Mouse (Mus musculus) kidney, adult 2 months (tissue): ENCODE data around the gene Vmn2r7.
"Not testable (repeated sequence)": the region's sequence is repeated elsewhere in the genome, so short reads cannot be mapped to it uniquely, and the experiment has no call there.

ENCODE experiments used
- CTCF ChIP-seq: fragments of 200-500 bp; conservative IDR thresholded peaks from 2 replicates; pipeline ENCODE4 v1.5.1; 2011; ENCODE audit warnings: low read depth, mild to moderate bottlenecking, control low read depth, low read length, moderate library complexity, mixed read lengths; ENCODE audit not compliant: insufficient read depth, insufficient read length
- POLR2A ChIP-seq: fragments of 200-500 bp; IDR thresholded peaks from one replicate; pipeline ENCODE4 v1.6.1; 2011; ENCODE audit warnings: low read depth, low read length, control low read depth

- not testable (repeated sequence) for TF ChIP-seq POLR2A, CTCF
Observed at GRCm38 (mm10) chr3:64725736-64726135, 118.8 kb downstream of the Vmn2r7 start.
